Mouse (Mus musculus) forebrain, embryonic 12.5 days (tissue): ENCODE measurements around the gene Gm49345. TPM values are rescaled to one million over a fixed set of nuclear protein-coding genes. Genes with fewer than 3 reads are reported as not detected.

Experiments used
- ATAC-seq: fragments of 200-750 bp; cut with Nextera tagmentation; 2 replicates; pipeline ENCODE4 v1.8.0; 2017; ENCODE audit warnings: moderate TSS enrichment; ENCODE audit not compliant: low FRiP score
- H3K27ac ChIP-seq: fragments of 300-500 bp; sonication (generic); 2 replicates; pipeline ENCODE4 v1.5.1; 2016; ENCODE audit warnings: mild to moderate bottlenecking
- H3K27me3 ChIP-seq: fragments of 300-500 bp; sonication (generic); 2 replicates; pipeline ENCODE4 v1.6.1; 2016; ENCODE audit warnings: mild to moderate bottlenecking
- H3K36me3 ChIP-seq: fragments of 300-500 bp; sonication (generic); replicated peaks from 2 replicates; pipeline ENCODE4 v1.6.1; 2016; ENCODE audit warnings: mild to moderate bottlenecking
- H3K4me1 ChIP-seq: fragments of 300-500 bp; sonication (generic); 2 replicates; pipeline ENCODE4 v1.6.1; 2016
- H3K4me2 ChIP-seq: fragments of 300-500 bp; sonication (generic); 2 replicates; pipeline ENCODE4 v1.6.1; 2016; ENCODE audit warnings: mild to moderate bottlenecking, moderate library complexity
- H3K4me3 ChIP-seq: fragments of 300-500 bp; sonication (generic); replicated peaks from 2 replicates; pipeline ENCODE4 v1.5.1; 2016; ENCODE audit warnings: mild to moderate bottlenecking
- H3K9ac ChIP-seq: fragments of 300-500 bp; sonication (generic); 2 replicates; pipeline ENCODE4 v1.6.1; 2016; ENCODE audit warnings: mild to moderate bottlenecking
- H3K9me3 ChIP-seq: fragments of 300-500 bp; sonication (generic); 2 replicates; pipeline ENCODE4 v1.6.1; 2016
- WGBS: fragments of 180-500 bp; shearing (Covaris S2); methylation state at CpG from one replicate; pipeline ENCODE4 v1.1.7; 2016; 5-methylcytosine and 5-hydroxymethylcytosine counted together
- polyA plus RNA-seq: library from polyadenylated mRNA; unstranded; fragments of >200 nt; fragmentation: Nextera tagmentation; extraction: Ambion mirVana; gene quantifications from 2 replicates; pipeline ENCODE4 v1.2.1, GENCODE M21; 2016

Gm49345 gene
- polyA plus RNA-seq, 1 experiment from 2014 or later = 0.49 TPM

- Histone ChIP-seq H3K4me3 (no peak overlapping the region), H3K4me1 (no peaks in the 10 kb centered on the region), H3K36me3 (peaks cover 41% of the 10 kb centered on the region), H3K4me2 (no peak overlapping the region), H3K27me3 (no peaks in the 10 kb centered on the region), H3K9me3 (no peaks in the 10 kb centered on the region), H3K27ac (no peak overlapping the region), H3K9ac (no peak overlapping the region)
- WGBS = 84% methylated on average over 1 of the region's 1 CpGs
- ATAC-seq = no peak
Measured at GRCm38 (mm10) chr13:67545941-67546340, 91.6 kb downstream of the Gm49345 start.

Other genes starting within 250 kb of the Gm49345 start
- 3.3 and 4.1 TPM in 2 replicates for gene Zfp429, start 237.9 kb downstream of the Gm49345 start, polyA plus RNA-seq
- 1.1 TPM in 2 replicates for gene Zfp459, start 216.4 kb downstream of the Gm49345 start, polyA plus RNA-seq
- gene Zfp874a, start 186.1 kb downstream of the Gm49345 start, polyA plus RNA-seq = 6.3 and 6.5 TPM in 2 replicates
- 1.4 and 2.0 TPM in 2 replicates for gene Zfp874b, start 153.5 kb downstream of the Gm49345 start, polyA plus RNA-seq
- 17.5 and 18.0 TPM in 2 replicates for gene Zfp58, start 137.2 kb downstream of the Gm49345 start, polyA plus RNA-seq
- not detected in 2 replicates for gene Gm26965, start 111.6 kb downstream of the Gm49345 start, polyA plus RNA-seq
- gene Zfp87, start 111.6 kb downstream of the Gm49345 start, polyA plus RNA-seq = 28.3 and 29.7 TPM in 2 replicates
- gene Zfp748, start 83.9 kb downstream of the Gm49345 start, polyA plus RNA-seq = 15.7 and 16.6 TPM in 2 replicates
- 4.8 and 5.3 TPM in 2 replicates for gene Zfp729b, start 28.1 kb downstream of the Gm49345 start, polyA plus RNA-seq
- gene Zfp729a, start within 50 bp of the Gm49345 start, polyA plus RNA-seq = 3.4 and 3.8 TPM in 2 replicates
- gene Zfp738, start 49.3 kb upstream of the Gm49345 start, polyA plus RNA-seq = 13.5 and 13.8 TPM in 2 replicates
- gene Zfp65, start 91.4 kb upstream of the Gm49345 start, polyA plus RNA-seq = 9.3 and 9.6 TPM in 2 replicates
- 5.4 and 5.8 TPM in 2 replicates for gene Zfp85, start 117.5 kb upstream of the Gm49345 start, polyA plus RNA-seq
- gene Zfp493, start 141.9 kb upstream of the Gm49345 start, polyA plus RNA-seq = 3.3 TPM in 2 replicates
- 9.1 and 10.2 TPM in 2 replicates for gene Zfp273, start 176.0 kb upstream of the Gm49345 start, polyA plus RNA-seq
- gene Gm10037, start 193.3 kb upstream of the Gm49345 start, polyA plus RNA-seq = 3.4 and 4.6 TPM in 2 replicates
- not detected in 2 replicates for gene BC048507, start 225.6 kb upstream of the Gm49345 start, polyA plus RNA-seq